Mouse (Mus musculus): Measurements from ENCODE around the gene Nacc2.
A peak's percentile ranks its signal among the peaks of the same experiment; 100 is the strongest.

GRCm38 (mm10) chr2:26139545-26140206 is 16.7 kb upstream of the Nacc2 start:
- TF ChIP-seq POLR2A (IDR thresholded peaks at IDR 0.05; ENCODE audit: low read depth, low read length): peak; percentile 32; the same call in 1 of the 2 replicates
- no peak for TF ChIP-seq CTCF (IDR thresholded peaks at IDR 0.05; ENCODE audit: extremely low read depth, insufficient read length, insufficient replicate concordance, low read depth, low read length)

Measured in small intestine, adult 2 months (tissue).